Mouse (Mus musculus): ENCODE measurements around the gene Immp2l.

Gene Immp2l

DNA sequence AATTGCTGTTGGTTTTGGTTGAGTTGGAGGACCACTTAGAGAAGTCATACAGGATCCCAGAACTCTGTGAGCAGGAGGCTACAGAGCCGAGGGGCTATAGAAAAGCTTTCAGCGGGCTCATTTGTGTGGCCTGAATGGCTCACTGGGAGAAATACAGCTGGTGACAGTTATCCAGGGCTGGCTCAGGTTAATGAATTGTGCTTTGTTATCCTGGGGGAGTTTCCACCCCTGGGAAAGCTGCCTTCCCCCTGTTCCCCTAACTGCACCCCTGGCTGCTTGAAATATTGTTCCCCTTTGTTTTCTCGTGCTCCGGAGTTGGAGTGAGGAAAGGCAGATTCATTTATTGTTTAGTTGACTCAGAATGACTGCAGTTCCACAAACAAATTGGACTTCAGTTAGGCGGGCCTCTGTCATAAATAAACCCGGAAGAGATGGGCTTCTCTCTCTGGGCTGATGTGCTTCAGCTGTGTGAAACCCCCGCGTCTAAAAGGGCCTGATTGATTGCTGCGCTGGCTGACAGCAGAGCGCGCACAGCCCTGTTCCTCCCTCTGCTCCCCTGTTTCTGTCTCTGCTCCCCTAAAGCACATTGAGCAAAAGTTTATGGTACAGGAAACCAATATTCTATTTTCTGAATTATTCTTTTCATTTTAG is 291.0 kb downstream of the Immp2l start:
- DNase-seq (ENCODE audit: low spot score): peak; percentile 77

DNA sequence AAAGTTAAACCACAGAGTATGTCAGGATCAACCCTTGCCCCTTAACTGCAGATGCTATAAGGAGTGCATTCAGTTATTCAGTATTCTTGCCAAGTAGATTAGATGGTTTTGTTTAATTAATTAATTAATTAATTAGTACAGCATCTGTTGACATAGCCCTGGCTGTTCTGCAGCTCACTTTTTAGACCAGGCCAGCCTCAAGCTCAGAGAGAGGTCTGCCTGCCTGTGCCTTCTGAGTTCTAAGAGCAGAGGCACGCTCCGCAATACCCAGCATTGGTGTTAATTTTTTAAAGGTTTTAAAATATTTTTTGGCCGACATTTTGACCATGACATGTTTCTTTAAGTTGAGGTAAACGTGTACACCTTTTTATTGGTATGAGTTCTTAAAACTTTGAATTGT is 292.0 kb downstream of the Immp2l start:
- no peak for DNase-seq (ENCODE audit: low spot score)

DNA sequence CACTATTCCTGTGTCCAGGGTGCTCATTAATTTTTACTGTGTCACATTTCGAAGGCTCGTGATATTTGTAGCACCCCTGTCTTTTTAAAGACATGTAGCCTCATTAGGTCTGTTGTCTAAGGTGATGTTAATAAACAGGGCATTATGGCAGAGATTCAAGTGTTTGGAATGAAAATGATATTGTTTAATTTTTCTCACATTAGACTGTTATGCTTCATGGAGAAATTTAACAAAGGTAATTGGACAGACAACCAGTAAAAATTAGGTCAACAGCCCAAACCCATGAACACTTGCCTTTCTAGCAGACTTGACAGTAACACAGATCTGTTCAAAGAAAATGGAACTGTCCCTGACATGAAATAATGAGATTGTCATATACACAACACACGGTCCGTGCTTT is 292.5 kb downstream of the Immp2l start:
- DNase-seq (ENCODE audit: low spot score): no peak

DNA sequence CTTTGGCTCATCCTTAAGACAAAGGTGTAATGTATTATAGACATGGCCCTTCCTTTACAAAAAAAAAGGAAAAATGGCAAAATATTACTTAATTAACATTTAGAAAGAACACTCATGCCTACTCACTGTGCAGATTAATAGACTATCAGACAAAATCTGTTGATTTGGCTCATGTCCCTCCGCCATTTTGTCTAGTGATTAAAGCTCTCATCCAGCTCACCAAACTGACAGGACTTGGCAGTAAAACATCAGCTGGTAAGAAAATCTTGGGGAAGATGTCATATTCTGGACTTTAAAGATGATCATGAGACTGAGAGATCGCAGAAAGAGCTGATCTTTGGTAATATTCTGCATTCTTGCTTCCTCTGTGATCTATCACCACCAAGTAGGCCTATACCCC is 293.5 kb downstream of the Immp2l start:
- no peak for DNase-seq (ENCODE audit: low spot score)

DNA sequence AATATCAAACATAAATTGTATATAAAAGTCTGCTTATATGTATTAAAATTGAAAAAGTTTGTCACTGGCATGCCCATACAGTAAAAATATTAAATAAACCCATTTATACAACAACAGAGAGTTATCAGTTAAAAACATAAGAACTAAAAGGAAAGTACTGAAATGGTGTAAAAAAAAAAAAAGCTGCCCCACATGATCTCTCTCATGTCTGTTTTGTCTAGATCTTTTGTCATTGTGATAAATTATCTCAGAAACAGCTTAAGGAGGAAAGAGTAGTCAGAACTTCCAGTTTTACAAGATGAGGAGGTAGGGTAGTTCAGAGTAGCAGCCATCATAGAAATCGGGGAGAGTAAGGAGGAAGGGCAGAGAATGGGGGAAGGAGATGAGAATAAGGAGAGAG is 298.1 kb downstream of the Immp2l start:
- DNase-seq (ENCODE audit: low spot score): no peak

DNA sequence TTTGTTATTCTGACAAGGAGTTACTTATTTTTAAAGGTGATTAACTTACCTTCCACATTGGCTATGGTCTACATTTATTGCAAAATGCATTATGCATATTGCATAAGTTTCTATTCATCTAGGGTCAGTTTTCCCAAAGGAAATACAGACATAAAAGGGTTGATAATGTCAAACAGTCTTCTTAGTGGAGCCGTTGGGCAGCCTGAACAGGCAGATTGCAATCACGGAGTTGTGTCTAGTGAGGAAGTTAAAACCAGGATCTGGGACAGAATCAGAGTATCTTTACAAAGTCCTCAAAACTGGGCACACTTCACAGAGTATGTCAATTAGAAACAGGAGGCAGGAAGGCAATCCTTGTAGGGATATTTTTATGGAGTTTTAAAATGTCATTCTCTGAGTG is 300.5 kb downstream of the Immp2l start:
- DNase-seq (ENCODE audit: low spot score): no peak

DNA sequence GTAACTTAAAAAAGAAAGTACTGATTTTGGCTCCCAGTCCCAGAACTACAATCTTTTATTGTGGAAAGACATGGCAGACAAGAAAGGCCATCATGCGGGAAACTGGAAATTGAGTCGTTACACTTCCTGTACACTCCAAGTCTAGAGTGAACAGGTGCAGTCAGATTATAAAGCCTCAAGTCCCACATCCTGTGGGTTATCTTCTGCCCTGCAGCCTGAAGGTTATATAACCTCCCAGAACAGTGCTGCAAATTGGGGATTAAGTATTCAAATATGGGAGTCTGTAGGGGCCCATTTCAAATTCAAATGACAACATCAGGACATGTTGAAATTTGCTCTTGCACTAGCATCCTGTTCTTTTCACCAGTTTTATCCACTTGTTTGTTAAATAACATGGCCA is 301.9 kb downstream of the Immp2l start:
- DNase-seq (ENCODE audit: low spot score): no peak

DNA sequence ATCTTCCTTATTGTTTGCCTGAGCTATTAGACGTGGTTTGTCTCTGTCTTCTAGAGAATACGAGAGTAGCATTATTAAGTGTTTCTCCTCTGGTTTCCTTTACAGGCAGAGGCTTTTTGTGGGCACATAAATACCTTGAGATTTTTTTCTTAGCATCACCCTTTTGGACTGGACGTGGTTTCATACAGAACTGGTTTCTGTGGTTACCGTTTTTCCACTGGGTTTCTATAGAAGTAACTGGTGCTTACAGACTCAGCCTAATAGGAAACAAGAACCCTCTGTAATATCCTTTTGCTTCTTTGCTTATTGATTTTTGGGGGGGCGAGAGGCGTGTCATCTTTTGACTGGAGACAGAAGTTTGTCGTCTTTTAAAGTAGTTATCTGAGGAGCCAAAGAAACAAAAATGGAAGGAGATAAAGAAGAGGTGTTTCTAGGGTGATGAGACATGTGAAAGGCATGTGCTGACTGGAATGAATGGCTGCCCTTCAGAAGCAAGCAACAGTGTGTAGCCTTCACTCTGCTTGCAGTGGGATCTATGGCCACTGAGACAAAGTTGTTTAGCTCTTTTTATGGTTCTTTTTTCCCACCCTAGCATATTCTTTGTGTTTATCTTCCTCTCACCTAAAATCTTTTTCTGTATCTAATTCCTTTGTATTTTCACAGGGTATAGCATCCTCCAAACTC is 307.2 kb downstream of the Immp2l start:
- no peak for DNase-seq (ENCODE audit: low spot score)

DNA sequence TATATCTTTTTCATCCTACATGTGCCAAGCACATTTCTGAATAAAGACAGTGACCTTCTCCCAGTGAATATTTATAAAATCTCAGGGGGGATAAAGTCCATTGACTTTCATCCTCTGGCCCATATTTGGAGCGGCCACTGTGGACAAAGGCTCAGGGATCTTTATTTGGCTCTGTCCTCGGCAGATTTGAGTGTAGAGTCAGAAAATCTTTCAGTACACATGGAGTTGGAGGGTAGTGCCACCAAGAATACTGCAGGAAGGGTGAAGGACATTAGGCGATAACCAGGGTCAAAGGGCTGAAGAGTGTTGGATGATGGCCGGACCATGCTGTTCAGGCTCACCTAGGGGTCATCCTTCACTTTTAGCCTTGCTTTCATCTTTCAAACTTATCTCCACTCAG is 321.7 kb downstream of the Immp2l start:
- DNase-seq (ENCODE audit: low spot score): no peak

DNA sequence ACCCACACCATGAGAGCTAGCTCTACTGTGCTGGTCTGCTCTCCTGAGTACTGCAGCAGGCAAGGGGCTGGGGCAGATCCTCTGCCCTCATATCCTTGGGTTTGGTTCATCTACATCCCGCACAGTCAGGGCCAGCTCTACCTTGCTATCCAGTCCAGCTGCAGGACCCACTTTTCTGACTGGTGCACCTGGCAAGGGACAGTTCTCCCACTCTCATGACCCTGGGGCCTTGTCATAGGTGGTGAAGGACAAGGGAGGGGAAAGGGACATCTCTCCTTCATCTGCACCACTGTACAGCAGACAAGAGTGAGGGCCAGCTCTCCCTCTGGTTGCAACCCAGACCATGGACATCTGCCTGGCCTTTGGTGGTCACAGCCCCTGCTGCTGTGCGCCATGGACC is 323.6 kb downstream of the Immp2l start:
- no peak for DNase-seq (ENCODE audit: low spot score)

DNA sequence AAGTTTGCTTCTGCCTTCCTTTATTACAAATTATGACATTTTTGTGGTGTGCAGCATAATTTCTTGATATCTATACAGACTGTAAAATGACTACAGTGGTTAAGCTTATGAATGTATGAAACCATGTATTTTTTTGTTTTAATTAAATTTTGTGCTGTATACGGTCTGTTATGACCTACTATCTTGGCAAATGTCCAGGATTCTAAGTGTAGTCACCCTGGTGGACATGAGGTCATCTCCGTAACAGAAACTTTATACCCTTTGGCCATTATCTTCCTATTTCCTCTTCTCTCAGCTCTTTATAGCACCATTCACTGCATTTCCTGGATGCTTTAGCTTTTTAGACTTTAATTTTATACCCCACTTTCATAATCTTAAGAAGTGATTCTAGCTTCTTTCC is 325.5 kb downstream of the Immp2l start:
- no peak for DNase-seq (ENCODE audit: low spot score)

DNA sequence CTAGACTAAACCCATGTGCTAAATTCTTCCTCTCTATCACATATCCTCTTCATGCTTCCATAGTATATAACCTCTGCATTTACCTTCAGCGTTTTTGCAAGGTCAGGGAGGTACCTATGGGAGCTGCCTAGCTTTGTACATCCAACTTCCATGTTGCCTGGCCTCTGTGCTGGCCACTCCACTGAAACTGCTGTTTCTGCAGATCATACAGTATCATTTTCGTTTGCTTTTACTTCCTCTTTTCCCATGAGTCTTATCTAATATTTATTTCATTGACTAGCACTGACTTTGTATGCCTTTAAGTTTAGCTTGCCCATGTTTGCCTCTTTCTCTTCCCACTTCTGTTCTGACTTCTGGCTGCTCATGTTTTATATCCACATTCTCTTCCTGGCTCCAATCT is 325.9 kb downstream of the Immp2l start:
- DNase-seq (ENCODE audit: low spot score): no peak

DNA sequence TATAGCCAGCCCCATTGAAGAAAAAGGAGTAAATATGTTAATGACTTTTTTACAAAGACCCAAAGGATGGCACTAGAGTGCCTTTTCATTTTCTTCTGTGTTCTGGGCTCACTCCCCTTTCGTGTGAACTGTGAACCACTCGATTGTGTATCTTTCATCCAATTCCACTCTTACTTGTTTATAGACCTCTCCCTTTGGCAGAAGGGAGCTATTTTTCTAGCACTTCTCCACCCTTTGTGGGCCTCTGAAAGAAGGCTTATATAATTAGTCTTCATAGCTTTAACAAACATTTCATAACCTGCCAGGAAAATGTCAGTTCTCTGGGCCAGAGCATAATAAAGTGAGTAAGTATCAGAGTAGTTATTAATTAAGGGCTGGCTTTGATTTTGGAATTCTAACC is 327.4 kb downstream of the Immp2l start:
- DNase-seq (ENCODE audit: low spot score): no peak

DNA sequence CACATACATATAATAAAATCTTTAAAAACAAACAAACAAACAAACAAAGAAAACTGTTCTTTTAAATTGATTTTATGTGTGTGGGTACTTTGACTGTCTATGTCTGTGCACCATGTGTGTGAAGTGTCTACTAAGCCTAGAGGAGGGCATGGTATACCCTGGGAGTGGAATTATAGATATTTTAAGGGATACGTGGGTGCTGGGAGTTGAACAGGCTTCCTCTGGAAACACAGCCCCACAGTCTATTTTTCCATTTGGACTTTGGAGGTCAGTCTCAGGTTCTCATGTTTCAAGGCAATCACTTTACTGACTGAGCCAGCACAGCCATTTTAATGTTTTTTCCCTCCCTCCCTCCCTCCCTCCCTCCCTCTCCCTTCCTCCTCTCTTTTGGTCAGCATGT is 331.0 kb downstream of the Immp2l start:
- DNase-seq (ENCODE audit: low spot score): no peak

DNA sequence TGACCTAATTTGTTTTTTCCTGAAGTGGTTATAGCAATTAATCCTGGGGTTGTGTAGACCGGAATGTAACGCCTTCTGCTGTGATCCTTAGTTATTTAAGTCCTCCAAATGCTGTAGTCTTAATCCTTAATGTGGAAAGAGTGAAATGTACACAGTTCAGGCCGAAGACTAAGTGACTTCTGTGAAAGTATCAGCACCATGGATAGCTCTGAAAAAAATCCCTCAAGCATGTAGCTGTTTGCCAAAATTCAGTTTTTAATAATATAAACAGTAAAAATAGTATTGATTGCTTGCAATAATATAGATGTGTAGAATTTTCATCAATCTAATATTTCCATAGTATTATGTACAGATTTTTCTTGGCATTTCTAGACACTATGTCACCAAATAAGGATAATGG is 332.1 kb downstream of the Immp2l start:
- DNase-seq (ENCODE audit: low spot score): peak; percentile 67

DNA sequence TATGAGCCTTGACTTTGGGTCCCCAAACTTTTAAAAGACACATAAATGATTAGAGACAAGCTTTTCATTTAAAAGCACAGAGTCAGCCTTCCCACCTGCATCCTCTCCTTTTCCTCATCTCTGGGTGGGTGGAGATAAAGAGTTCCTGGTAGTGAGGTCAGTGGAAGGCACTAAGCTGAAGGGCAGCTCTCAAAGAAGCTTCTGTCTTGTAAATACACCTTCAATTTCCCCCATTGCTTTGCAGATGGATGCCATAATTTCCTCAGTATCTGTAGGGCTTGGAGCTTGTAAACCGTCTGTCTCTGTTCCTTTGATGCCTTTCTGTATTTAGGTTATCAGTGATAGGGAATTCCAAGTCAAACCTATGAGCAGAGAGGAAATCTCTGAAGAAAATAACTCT is 362.8 kb downstream of the Immp2l start:
- DNase-seq (ENCODE audit: low spot score): no peak

DNA sequence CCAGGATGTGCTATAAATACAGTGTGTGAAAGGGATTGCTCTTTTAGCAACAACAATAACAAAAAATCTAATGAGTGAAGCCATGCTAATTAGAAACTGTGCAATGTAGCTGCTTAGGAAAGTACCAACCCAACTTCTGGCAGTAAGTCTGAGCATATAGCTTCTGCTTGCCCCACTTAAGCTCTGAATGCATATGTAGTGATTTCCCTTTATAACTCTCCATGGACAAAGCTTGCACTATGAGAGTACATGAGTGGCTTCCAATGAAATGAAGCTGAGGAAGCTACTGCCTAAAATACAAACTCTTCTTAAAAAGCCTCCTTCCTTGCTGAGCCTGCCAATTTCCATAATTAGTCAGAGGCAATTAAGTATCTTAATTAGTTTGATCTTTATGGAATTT is 370.3 kb downstream of the Immp2l start:
- no peak for DNase-seq (ENCODE audit: low spot score)

DNA sequence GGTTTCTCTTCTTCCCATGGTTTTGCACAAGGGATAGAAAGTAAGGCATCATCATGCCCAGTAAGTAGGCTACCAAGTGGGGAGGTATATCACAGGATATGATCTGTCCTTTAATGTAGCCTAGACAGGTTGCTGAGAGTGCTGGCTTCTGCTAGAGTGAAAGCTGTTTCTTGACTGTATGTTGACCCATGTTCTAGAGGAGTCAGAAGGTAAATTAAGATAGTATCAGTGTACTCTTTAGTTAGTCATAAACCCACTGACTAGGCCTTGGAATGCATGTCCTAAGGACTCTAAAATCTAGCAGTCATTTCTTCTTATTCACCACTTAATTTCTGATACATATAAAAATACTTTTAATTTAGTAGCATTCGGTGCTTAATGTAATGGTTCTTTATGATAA is 377.2 kb downstream of the Immp2l start:
- no peak for DNase-seq (ENCODE audit: low spot score)

DNA sequence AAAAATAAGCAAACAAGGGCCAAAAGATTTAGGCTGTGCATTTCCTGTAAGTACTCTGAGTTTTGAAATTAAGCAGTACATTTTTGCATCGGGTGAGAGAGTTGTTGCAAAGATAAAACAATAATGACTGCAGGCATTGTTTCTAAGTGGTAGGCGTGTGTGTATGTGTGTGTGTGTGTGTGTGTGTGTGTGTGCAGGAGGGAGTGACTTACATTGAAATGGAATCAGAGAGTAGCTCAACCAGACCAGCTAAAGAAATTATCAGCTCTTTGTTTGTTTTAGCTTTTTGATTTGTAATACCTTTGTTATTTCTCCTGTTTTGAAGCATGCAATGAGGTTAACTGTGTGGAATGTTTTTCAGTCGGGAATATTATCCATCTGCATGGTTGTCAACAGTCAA is 378.0 kb downstream of the Immp2l start:
- no peak for DNase-seq (ENCODE audit: low spot score)

DNA sequence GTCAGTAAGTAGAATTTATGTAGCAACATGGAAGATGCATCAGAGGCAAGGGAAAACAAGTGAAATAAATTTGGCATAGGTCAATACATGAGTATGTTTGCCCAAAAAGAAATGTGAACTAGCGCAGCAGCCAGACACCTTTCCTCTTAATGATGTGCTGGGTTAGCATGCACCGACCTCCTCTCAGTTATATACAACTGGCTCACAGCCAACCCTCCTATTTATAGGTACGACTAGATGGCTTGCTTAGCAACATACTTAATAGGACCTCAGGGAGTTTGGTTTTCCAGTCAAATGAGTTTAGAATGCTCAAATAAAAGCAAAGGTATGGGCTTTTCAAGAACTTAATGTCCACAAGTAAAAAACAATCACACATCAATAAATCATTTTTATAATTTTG is 385.5 kb downstream of the Immp2l start:
- DNase-seq (ENCODE audit: low spot score): no peak

DNA sequence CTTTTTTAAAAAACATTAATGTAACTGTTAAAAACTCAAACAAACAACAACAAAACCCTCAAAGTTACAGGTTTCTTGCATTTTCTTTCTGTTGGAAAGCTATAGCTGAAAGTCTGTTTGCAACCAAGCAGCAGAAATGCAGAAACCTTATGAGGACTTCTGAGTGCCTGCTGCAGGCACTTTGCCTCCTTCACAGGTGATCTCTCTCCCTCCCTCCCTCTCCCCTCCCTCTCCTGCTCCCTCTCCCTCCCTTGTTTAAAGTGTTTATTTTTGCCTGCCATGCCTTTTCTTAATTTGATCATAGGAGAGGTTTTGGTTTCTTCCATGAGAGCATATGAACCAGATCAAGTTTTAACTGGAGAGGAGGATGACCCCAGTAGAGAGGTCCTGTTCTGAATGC is 392.7 kb downstream of the Immp2l start:
- no peak for DNase-seq (ENCODE audit: low spot score)

DNA sequence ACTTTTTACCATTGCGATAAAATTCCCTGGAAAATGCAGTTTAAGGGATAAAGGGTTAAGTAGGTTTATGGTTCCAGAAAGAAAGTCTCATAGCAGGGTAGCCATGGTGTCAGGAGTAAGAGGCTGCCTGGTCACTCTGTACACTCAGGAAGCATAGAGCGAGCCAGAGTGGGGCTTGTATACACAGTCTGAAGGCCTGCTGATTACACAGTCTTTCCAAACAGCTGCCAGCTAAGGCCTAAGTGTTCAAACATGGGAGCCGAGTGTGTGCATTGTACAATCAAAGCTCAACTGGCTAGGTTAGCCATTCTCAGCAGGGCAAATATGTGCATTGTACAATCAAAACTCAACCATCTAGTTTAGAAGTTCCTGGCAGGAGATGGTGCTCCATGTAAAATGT is 393.2 kb downstream of the Immp2l start:
- DNase-seq (ENCODE audit: low spot score): no peak

DNA sequence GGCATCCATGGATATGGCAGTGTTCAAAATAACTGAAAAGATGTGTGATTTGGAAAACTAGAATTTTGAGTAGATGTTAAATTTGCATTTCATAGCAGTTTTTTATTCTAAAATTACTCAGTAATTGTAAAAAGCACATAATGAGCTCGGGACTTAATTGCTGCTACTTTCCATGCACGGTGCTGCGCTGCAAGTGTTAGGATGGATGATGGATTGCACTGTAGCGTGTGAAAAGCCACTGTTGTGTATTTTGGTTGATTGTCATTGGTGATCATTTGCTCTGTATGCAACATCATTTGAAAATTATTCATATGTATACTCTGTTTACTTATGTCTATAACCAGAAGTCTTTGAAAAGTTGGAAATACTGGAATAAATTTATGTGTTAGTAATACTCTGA is 394.1 kb downstream of the Immp2l start:
- DNase-seq (ENCODE audit: low spot score): no peak

DNA sequence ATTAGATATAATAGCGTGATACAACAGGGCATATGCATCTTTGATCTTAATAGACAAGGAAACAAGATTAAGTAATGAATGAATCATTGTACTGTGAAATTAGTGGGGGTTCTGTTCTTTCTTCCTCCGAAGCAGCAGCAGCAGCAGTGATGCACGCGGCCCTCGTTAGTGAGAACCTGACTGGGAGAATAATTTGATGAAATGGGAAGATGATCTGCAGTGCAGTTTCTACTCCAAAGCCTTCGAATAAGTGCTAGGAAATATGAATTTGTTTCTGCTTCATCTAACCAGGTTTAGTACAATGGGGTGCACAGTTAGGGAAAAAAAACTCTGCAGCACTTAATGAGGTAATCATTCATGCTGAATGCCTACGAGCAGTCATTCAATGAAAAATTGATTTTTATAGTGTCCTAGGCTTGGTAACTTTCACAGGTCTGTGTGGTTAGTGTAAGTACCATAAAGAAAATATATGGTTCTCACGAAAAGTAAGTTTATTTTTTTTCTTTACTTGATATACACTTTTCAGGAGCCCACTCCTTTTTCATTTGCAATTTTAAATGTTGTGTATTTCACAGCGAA is 401.3 kb downstream of the Immp2l start:
- DNase-seq (ENCODE audit: low spot score): no peak
